Mouse (Mus musculus): ENCODE data around the gene Ush2a. TPM values are rescaled to one million over a fixed set of nuclear protein-coding genes. Genes with fewer than 3 reads are reported as not detected.

The Ush2a gene
- total RNA-seq, 2 experiments from 2014 or later: 0.10 to 0.15 TPM

- no peak for DNase-seq
- intact Hi-C loops (cut with DNase I): no loop called here
These were observed 711.3 kb downstream of the Ush2a start for GRCm38 (mm10) chr1:188973078-188973477.

- intact Hi-C loops (cut with DNase I): no loop called here
- no peak for DNase-seq
These were observed 712.1 kb downstream of the Ush2a start for GRCm38 (mm10) chr1:188973926-188974325.

- peak; percentile 42 to 64 for DNase-seq
- intact Hi-C loops (cut with DNase I): no loop called here
These were observed 718.2 kb downstream of the Ush2a start for GRCm38 (mm10) chr1:188980050-188980449.

GRCm38 (mm10) chr1:188993218-188993617, 731.4 kb downstream of the Ush2a start:
- DNase-seq: peak in 1 of 2 experiments; percentile 40
- intact Hi-C loops (cut with DNase I): no loop called here

- intact Hi-C loops (cut with DNase I): no loop called here
- DNase-seq: no peak
These were observed 736.1 kb downstream of the Ush2a start for GRCm38 (mm10) chr1:188997921-188998320.

GRCm38 (mm10) chr1:188999981-189000380, 738.2 kb downstream of the Ush2a start:
- DNase-seq: no peak
- intact Hi-C loops (cut with DNase I): no loop called here

- no peak for DNase-seq
- intact Hi-C loops (cut with DNase I): no loop called here
These were observed 740.0 kb downstream of the Ush2a start for GRCm38 (mm10) chr1:189001815-189002214.

GRCm38 (mm10) chr1:189004774-189005173, 743.0 kb downstream of the Ush2a start:
- intact Hi-C loops (cut with DNase I): no loop called here
- DNase-seq: no peak

GRCm38 (mm10) chr1:189006267-189006666, 744.4 kb downstream of the Ush2a start:
- intact Hi-C loops (cut with DNase I): no loop called here
- no peak for DNase-seq

- intact Hi-C loops (cut with DNase I): no loop called here
- DNase-seq: peak in 1 of 2 experiments; percentile 12
These were observed 745.0 kb downstream of the Ush2a start for GRCm38 (mm10) chr1:189006826-189007225.

- peak; percentile 98 to 99 for DNase-seq
- intact Hi-C loops (cut with DNase I): no loop called here
These were observed 745.6 kb downstream of the Ush2a start, which contains the start of gene Kctd3 for GRCm38 (mm10) chr1:189007239-189007979. Gene Kctd3, minus strand, starts transcription at chr1:189007841.

GRCm38 (mm10) chr1:189007980-189008324, 746.1 kb downstream of the Ush2a start:
- intact Hi-C loops (cut with DNase I): no loop called here
- no peak for DNase-seq

- intact Hi-C loops (cut with DNase I): no loop called here
- no peak for DNase-seq
These were observed 748.8 kb downstream of the Ush2a start for GRCm38 (mm10) chr1:189010671-189011070.

- intact Hi-C loops (cut with DNase I): no loop called here
- DNase-seq: no peak
These were observed 751.2 kb downstream of the Ush2a start for GRCm38 (mm10) chr1:189012846-189013586.

- no peak for DNase-seq
- intact Hi-C loops (cut with DNase I): no loop called here
These were observed 751.7 kb downstream of the Ush2a start for GRCm38 (mm10) chr1:189013587-189013921.
